28 mouse cellular contexts compared by ENCODE assay signal in genomic region chr5:31749401-31749800, GRCm38 (mm10).
"Had no signal": no experiment of that assay in that cellular context is flagged by ENCODE, and none has a peak within 500 bp of the region (broad histone marks: within the 10 kb centered on the region; RNA-seq: fewer than 3 reads in every experiment).

No protein-coding gene starts in this region.

- H3K27ac ChIP-seq: limb, embryonic 10.5 days; limb, embryonic 12.5 days; limb, embryonic 13.5 days; limb, embryonic 15.5 days; liver, embryonic 12.5 days; liver, embryonic 13.5 days; liver, embryonic 14.5 days; liver, embryonic 15.5 days; lung, embryonic 15.5 days; macrophage; midbrain, embryonic 10.5 days; midbrain, embryonic 12.5 days; midbrain, embryonic 13.5 days; midbrain, embryonic 15.5 days; neural tube, embryonic 12.5 days had no signal

- H3K4me1 ChIP-seq: liver, embryonic 12.5 days; liver, embryonic 13.5 days; liver, embryonic 15.5 days; lung, embryonic 15.5 days; midbrain, embryonic 12.5 days; midbrain, embryonic 13.5 days; midbrain, embryonic 15.5 days; neural tube, embryonic 12.5 days had no signal

- H3K27me3 ChIP-seq: limb, embryonic 12.5 days; limb, embryonic 13.5 days; limb, embryonic 15.5 days; liver, embryonic 12.5 days; liver, embryonic 13.5 days; liver, embryonic 15.5 days; lung, embryonic 15.5 days; megakaryocyte, embryonic 14.5 days; midbrain, embryonic 12.5 days; midbrain, embryonic 13.5 days; midbrain, embryonic 15.5 days; neural tube, embryonic 12.5 days had no signal

- H3K4me3 ChIP-seq: limb, embryonic 10.5 days; limb, embryonic 12.5 days; limb, embryonic 13.5 days; limb, embryonic 15.5 days; liver, embryonic 12.5 days; liver, embryonic 13.5 days; liver, embryonic 15.5 days; lung, embryonic 15.5 days; megakaryocyte, embryonic 14.5 days; midbrain, embryonic 10.5 days; midbrain, embryonic 12.5 days; midbrain, embryonic 13.5 days; midbrain, embryonic 15.5 days; myocyte; neural tube, embryonic 12.5 days had no signal

- H3K9ac ChIP-seq: limb, embryonic 12.5 days; limb, embryonic 13.5 days; limb, embryonic 15.5 days; liver, embryonic 12.5 days; liver, embryonic 13.5 days; liver, embryonic 14.5 days; liver, embryonic 15.5 days; liver, postnatal 0 days; lung, embryonic 14.5 days; lung, embryonic 15.5 days; midbrain, embryonic 12.5 days; midbrain, embryonic 13.5 days; midbrain, embryonic 15.5 days; neural tube, embryonic 12.5 days had no signal

- DNase-seq: left cerebral cortex, postnatal 4 days; liver; liver, embryonic 13.5 days; liver, postnatal 0 days; lung, adult 18-20 months; lung, adult 2 months; lung, embryonic 14.5 days; lung, postnatal 10 days; lung, postnatal 14 days; lung, postnatal 36 days; lung, postnatal 4 days; midbrain, embryonic 14.5 days had no signal

- H3K9me3 ChIP-seq: limb, embryonic 10.5 days; limb, embryonic 12.5 days; limb, embryonic 13.5 days; limb, embryonic 15.5 days; liver, embryonic 12.5 days; liver, embryonic 13.5 days; liver, embryonic 15.5 days; lung, embryonic 15.5 days; megakaryocyte, embryonic 14.5 days; midbrain, embryonic 10.5 days; midbrain, embryonic 12.5 days; midbrain, embryonic 13.5 days; midbrain, embryonic 15.5 days; neural tube, embryonic 12.5 days had no signal

- H3K36me3 ChIP-seq: limb, embryonic 10.5 days; limb, embryonic 12.5 days; limb, embryonic 13.5 days; limb, embryonic 15.5 days; liver, embryonic 12.5 days; liver, embryonic 13.5 days; liver, embryonic 15.5 days; lung, embryonic 15.5 days; midbrain, embryonic 10.5 days; midbrain, embryonic 12.5 days; midbrain, embryonic 13.5 days; midbrain, embryonic 15.5 days; neural tube, embryonic 12.5 days had no signal
